14 mouse cellular contexts compared by ENCODE assay signal in the genomic region with DNA sequence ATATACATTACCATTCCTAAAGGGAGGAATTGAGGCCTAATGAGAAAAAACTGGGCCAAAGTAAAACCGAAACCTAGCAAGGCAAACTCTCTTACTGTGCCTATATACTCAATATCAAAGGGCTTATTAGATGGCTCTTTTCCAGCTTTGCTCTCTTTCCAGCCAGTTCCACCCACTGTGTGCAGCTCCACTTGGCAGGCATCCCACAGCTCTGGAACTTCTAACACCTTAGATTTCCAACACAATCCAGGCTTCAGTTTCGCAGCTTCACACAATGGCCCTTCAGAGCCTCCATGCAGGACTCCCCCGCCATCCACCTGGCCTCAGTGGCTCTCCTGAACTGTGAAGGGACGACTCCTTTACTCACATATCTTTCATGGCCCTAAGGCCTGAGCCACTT. TPM values are rescaled to one million over a fixed set of nuclear protein-coding genes. Genes with fewer than 3 reads are reported as not detected.
DNase-seq lines count a peak whose midpoint lies in the region; ATAC-seq and TF ChIP-seq lines count a peak whose summit lies in the region.
"Had no signal": no experiment of that assay in that cellular context is flagged by ENCODE, and none has a peak within 500 bp of the region (broad histone marks: within the 10 kb centered on the region; RNA-seq: fewer than 3 reads in every experiment).

No protein-coding gene starts in this region.

- DNase-seq in embryonic facial prominence, embryonic 14.5 days (ENCODE audit: low spot score): peak; percentile 80
- no peak for DNase-seq in embryonic facial prominence, embryonic 10.5 days (ENCODE audit: low spot score)
- DNase-seq in left cerebral cortex, postnatal 4 days: peak; percentile 54
- no peak for DNase-seq in left cerebral cortex, adult 2 months (ENCODE audit: extremely low spot score in 1 of 2, low spot score in 2 of 2)
- peak; percentile 29 for DNase-seq in 3T3-L1 (ENCODE audit: low read depth, low spot score)
- peak; percentile 63 for DNase-seq in cerebellum, adult 9-11 months
- DNase-seq in neural tube, embryonic 10.5 days (ENCODE audit: extremely low spot score, low spot score): no peak
- DNase-seq: adrenal gland, postnatal 36 days; heart, postnatal 10 days; kidney, adult 9 months; thymus, postnatal 36 days had no signal

- H3K9me3 ChIP-seq in embryonic facial prominence, embryonic 14.5 days (ENCODE audit: control insufficient read depth, low read length): no peaks in the 10 kb centered on the region
- H3K9me3 ChIP-seq in embryonic facial prominence, embryonic 10.5 days: no peaks in the 10 kb centered on the region

- WGBS in embryonic facial prominence, embryonic 14.5 days: 66% methylated on average over 4 of the region's 4 CpGs
- WGBS in embryonic facial prominence, embryonic 10.5 days: 87% methylated on average over 4 of the region's 4 CpGs

- H3K4me2 ChIP-seq in embryonic facial prominence, embryonic 14.5 days (ENCODE audit: low read depth, low read length): no peak overlapping the region

- H3K9ac ChIP-seq in embryonic facial prominence, embryonic 14.5 days (ENCODE audit: low read depth, low read length): no peak overlapping the region

- ATAC-seq in embryonic facial prominence, embryonic 14.5 days (ENCODE audit: low read depth): no peak
- ATAC-seq in erythroid progenitor cell, adult 5-6 weeks (replicated peaks; ENCODE audit: low FRiP score, poor library complexity, severe bottlenecking): no peak
- ATAC-seq: Patski had no signal

- intact Hi-C loops in left cerebral cortex, postnatal 4 days (cut with DNase I): no loop called here
- intact Hi-C loops in left cerebral cortex, adult 2 months (cut with DNase I): no loop called here

- no peaks in the 10 kb centered on the region for H3K27me3 ChIP-seq in embryonic facial prominence, embryonic 14.5 days (replicated peaks; ENCODE audit: control insufficient read depth, insufficient read depth, low read length)
- no peaks in the 10 kb centered on the region for H3K27me3 ChIP-seq in embryonic facial prominence, embryonic 10.5 days (replicated peaks; ENCODE audit: low read depth, poor library complexity, severe bottlenecking)
- H3K27me3 ChIP-seq: Patski had no signal

- H3K27ac ChIP-seq in embryonic facial prominence, embryonic 14.5 days (replicated peaks; ENCODE audit: low read depth, low read length): no peak overlapping the region
- no peak overlapping the region for H3K27ac ChIP-seq in embryonic facial prominence, embryonic 10.5 days (replicated peaks)
- no peak overlapping the region for H3K27ac ChIP-seq in left cerebral cortex, adult 2 months

- no peak overlapping the region for H3K4me3 ChIP-seq in embryonic facial prominence, embryonic 14.5 days (ENCODE audit: low read depth, low read length)
- no peak overlapping the region for H3K4me3 ChIP-seq in embryonic facial prominence, embryonic 10.5 days
- no peak overlapping the region for H3K4me3 ChIP-seq in left cerebral cortex, adult 2 months
- H3K4me3 ChIP-seq: myocyte had no signal

- no peak for TF ChIP-seq CTCF in left cerebral cortex, adult 2 months (IDR thresholded peaks at IDR 0.05)

- no peaks in the 10 kb centered on the region for H3K36me3 ChIP-seq in embryonic facial prominence, embryonic 14.5 days (ENCODE audit: control insufficient read depth, insufficient read depth, low read length)
- no peaks in the 10 kb centered on the region for H3K36me3 ChIP-seq in embryonic facial prominence, embryonic 10.5 days (replicated peaks)

- H3K4me1 ChIP-seq in embryonic facial prominence, embryonic 14.5 days (ENCODE audit: control insufficient read depth, insufficient read depth, low read length): peaks cover 12% of the 10 kb centered on the region
- peaks cover 15% of the 10 kb centered on the region for H3K4me1 ChIP-seq in embryonic facial prominence, embryonic 10.5 days

RNA-seq across cellular contexts. Expression of gene Chid1, which starts 5.0 kb away (rescaled TPM):
- 47.4 and 47.9 TPM in 2 replicates for polyA plus RNA-seq in embryonic facial prominence, embryonic 14.5 days (2014; fragmentation: Nextera tagmentation; extraction: Ambion mirVana)
- 23.8 and 24.3 TPM in 2 replicates for polyA plus RNA-seq in embryonic facial prominence, embryonic 10.5 days (2016; fragmentation: Nextera tagmentation; extraction: Ambion mirVana)
- 10 to 100 TPM; 48.7 to 55.4 TPM for total RNA-seq in left cerebral cortex, postnatal 4 days (2021)
- 10 to 100 TPM; 59.2 to 72.0 TPM for total RNA-seq in left cerebral cortex, adult 2 months (2021)
- 4.6 and 6.8 TPM in 2 replicates for total RNA-seq in erythroid progenitor cell, adult 5-6 weeks (2015; ENCODE audit: low replicate concordance)
- total RNA-seq in erythroid progenitor cell, adult 5-6 weeks (2017; ENCODE audit: low replicate concordance): 6.8 and 10.8 TPM in 2 replicates

RNA-seq across cellular contexts. Expression of gene Ap2a2, which starts 17.3 kb away (rescaled TPM):
- polyA plus RNA-seq in embryonic facial prominence, embryonic 14.5 days (2014; fragmentation: Nextera tagmentation; extraction: Ambion mirVana): 68.0 and 73.8 TPM in 2 replicates
- polyA plus RNA-seq in embryonic facial prominence, embryonic 10.5 days (2016; fragmentation: Nextera tagmentation; extraction: Ambion mirVana): 98.1 and 99.2 TPM in 2 replicates
- 100 to 1,000 TPM; 216 to 228 TPM for total RNA-seq in left cerebral cortex, postnatal 4 days (2021)
- total RNA-seq in left cerebral cortex, adult 2 months (2021): 100 to 1,000 TPM; 191 to 201 TPM
- total RNA-seq in erythroid progenitor cell, adult 5-6 weeks (2015; ENCODE audit: low replicate concordance): 71.7 and 96.2 TPM in 2 replicates
- 108 and 150 TPM in 2 replicates for total RNA-seq in erythroid progenitor cell, adult 5-6 weeks (2017; ENCODE audit: low replicate concordance)

Comparison
In these comparisons a context has a peak if more than half of its experiments do, and no peak if none do; other contexts are left out.
1. DNase-seq: peak in embryonic facial prominence, embryonic 14.5 days (single experiment), left cerebral cortex, postnatal 4 days (single experiment), 3T3-L1 (single experiment) and cerebellum, adult 9-11 months (single experiment); none in embryonic facial prominence, embryonic 10.5 days (single experiment), left cerebral cortex, adult 2 months (0 of 2) and neural tube, embryonic 10.5 days (single experiment).
2. RNA of gene Chid1, which starts 5.0 kb away (total RNA-seq): 59.2 to 72.0 TPM in left cerebral cortex, adult 2 months and 48.7 to 55.4 TPM in left cerebral cortex, postnatal 4 days; 4.6 to 10.8 TPM in erythroid progenitor cell, adult 5-6 weeks; every median in the first group is over 4 times any median in the second.